Mouse (Mus musculus): ENCODE measurements around the gene Zdhhc7. TPM values are rescaled to one million over a fixed set of nuclear protein-coding genes. Genes with fewer than 3 reads are reported as not detected.
A peak's percentile ranks its signal among the peaks of the same experiment; 100 is the strongest.

Zdhhc7 gene
- total RNA-seq, 2 experiments from 2014 or later, result 33.9 to 35.9 TPM

- DNase-seq (ENCODE audit: low spot score in 2 of 2), result no peak
- no peak for TF ChIP-seq CTCF (conservative IDR thresholded peaks at IDR 0.05)
- Histone ChIP-seq H3K27ac (no peak overlapping the region), H3K4me3 (no peak overlapping the region)
Measured at GRCm38 (mm10) chr8:120111382-120111781, 10.1 kb upstream of the Zdhhc7 start.

DNA sequence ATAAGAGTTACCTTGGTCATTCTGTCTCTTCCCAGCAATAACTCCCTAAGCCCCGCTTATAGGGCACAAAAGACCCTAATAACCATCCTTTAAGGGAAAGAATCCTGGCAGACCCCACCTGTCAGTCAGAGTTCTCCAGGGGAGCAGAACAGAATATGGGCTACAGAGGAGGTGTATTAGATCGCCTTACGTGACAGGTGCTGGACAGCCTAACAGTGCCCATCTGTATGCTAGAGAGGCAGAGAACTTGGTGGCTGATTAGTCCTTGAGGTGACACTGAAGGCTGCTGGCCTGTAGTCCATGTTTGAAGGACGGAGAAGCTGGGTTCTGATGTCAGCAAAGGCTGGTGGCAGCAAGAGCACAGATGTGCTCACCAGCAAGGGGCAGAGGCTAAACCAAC lies 9.7 kb upstream of the Zdhhc7 start:
- TF ChIP-seq CTCF (conservative IDR thresholded peaks at IDR 0.05), result no peak
- Histone ChIP-seq H3K4me3 (no peak overlapping the region), H3K27ac (no peak overlapping the region)
- no peak for DNase-seq (ENCODE audit: low spot score in 2 of 2)

DNA sequence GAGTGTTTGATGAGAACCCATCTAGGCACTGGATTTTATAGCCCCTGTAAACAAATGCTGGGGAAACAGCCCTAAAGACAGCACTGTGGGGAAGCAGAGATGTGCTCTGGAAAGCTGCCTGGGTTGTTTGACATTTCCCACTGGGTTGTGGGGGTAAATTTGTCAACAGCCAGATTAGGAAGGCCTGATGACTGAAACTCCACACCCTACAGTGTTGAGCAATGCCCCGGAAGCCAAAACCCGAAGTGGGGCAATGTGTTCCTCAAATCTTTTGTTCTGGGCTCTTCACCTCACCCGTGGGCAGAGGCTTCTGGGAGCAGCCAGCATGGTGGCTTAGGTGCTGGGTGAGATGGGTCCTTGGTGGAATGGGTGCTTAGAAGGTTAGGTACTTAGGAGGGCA lies 7.9 kb upstream of the Zdhhc7 start:
- Histone ChIP-seq H3K4me3 (no peak overlapping the region), H3K27ac (0 out of 2 replicates have a peak overlapping the region, but pooled peaks have one; percentile 18)
- TF ChIP-seq CTCF (conservative IDR thresholded peaks at IDR 0.05), result no peak
- no peak for DNase-seq (ENCODE audit: low spot score in 2 of 2)

DNA sequence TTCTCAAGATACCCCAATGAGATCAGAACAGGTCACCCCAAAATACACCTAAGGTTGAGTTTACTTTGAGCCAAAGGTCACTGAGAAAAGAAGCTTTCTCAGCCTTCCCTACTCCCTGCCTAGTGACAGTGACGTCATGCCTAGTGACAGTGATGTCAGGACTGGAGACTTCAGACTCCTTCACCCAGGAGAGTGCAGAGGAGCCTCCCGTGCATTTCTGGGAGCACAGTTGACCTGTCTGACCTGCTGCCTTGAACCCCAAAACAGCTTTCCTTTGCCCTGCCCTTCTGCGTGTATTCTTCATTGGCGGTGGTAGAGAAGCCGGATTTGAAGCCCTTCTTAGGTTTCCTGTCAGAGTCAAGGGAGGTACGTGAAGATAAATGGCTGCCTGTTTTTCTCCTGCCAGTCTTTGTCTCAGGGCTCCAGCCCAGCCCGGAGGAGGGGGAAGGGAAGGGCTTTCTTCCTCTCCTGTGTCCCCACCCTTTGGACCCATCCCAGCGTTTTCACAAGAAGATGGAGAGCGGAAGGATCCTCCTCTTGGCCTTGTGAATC lies 3.5 kb upstream of the Zdhhc7 start:
- Histone ChIP-seq H3K27ac (peak overlapping the region; percentile 9; the same call in 1 of the 2 replicates), H3K4me3 (no peak overlapping the region)
- DNase-seq (ENCODE audit: low spot score in 2 of 2), result no peak
- TF ChIP-seq CTCF (conservative IDR thresholded peaks at IDR 0.05), result no peak

GRCm38 (mm10) chr8:120103916-120104315 lies 2.6 kb upstream of the Zdhhc7 start:
- no peak for TF ChIP-seq CTCF (conservative IDR thresholded peaks at IDR 0.05)
- Histone ChIP-seq H3K4me3 (no peak overlapping the region), H3K27ac (peak overlapping the region; percentile 9; the same call in 1 of the 2 replicates)
- DNase-seq (ENCODE audit: low spot score in 2 of 2), result no peak

- H3K27ac ChIP-seq, result peak overlapping the region; percentile 97
- H3K4me3 ChIP-seq, result peak overlapping the region; percentile 73
- TF ChIP-seq CTCF (conservative IDR thresholded peaks at IDR 0.05), result no peak
- DNase-seq (ENCODE audit: low spot score in 2 of 2), result no peak
Measured at GRCm38 (mm10) chr8:120100388-120101067, 754 bp downstream of the Zdhhc7 start.

GRCm38 (mm10) chr8:120096486-120096885 lies 4.8 kb downstream of the Zdhhc7 start:
- Histone ChIP-seq H3K27ac (no peak overlapping the region), H3K4me3 (no peak overlapping the region)
- no peak for DNase-seq (ENCODE audit: low spot score in 2 of 2)
- TF ChIP-seq CTCF (conservative IDR thresholded peaks at IDR 0.05), result no peak

- no peak for TF ChIP-seq CTCF (conservative IDR thresholded peaks at IDR 0.05)
- Histone ChIP-seq H3K27ac (no peak overlapping the region), H3K4me3 (no peak overlapping the region)
- no peak for DNase-seq (ENCODE audit: low spot score in 2 of 2)
Measured at GRCm38 (mm10) chr8:120094801-120095200, 6.5 kb downstream of the Zdhhc7 start.

DNA sequence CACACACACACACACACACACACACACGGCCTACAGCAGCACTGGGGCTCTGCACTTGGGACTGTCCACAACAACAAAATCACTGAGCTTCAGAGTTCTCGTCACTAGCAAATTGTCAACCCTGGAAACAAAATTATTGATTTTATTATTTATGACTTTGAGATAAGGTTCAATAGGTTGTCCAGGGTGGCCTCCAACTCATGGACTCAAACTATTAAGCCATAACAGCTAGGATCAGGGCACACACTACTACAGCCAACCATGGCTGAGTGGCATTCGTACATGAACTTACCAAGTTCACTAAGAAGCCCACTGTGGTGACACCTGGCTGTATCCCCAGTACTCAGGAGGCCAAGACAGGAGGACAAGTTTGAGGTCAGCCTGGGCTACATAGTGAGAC lies 8.2 kb downstream of the Zdhhc7 start:
- no peak overlapping the region for H3K4me3 ChIP-seq
- TF ChIP-seq CTCF (conservative IDR thresholded peaks at IDR 0.05), result no peak
- DNase-seq (ENCODE audit: low spot score in 2 of 2), result no peak
- no peak overlapping the region for H3K27ac ChIP-seq

GRCm38 (mm10) chr8:120091032-120091431 lies 10.2 kb downstream of the Zdhhc7 start:
- no peak for TF ChIP-seq CTCF (conservative IDR thresholded peaks at IDR 0.05)
- Histone ChIP-seq H3K27ac (no peak overlapping the region), H3K4me3 (no peak overlapping the region)
- DNase-seq (ENCODE audit: low spot score in 2 of 2), result no peak

- TF ChIP-seq CTCF (conservative IDR thresholded peaks at IDR 0.05), result no peak
- DNase-seq (ENCODE audit: low spot score in 2 of 2), result no peak
- no peak overlapping the region for H3K27ac ChIP-seq
- no peak overlapping the region for H3K4me3 ChIP-seq
Measured at GRCm38 (mm10) chr8:120089511-120089910, 11.8 kb downstream of the Zdhhc7 start.

DNA sequence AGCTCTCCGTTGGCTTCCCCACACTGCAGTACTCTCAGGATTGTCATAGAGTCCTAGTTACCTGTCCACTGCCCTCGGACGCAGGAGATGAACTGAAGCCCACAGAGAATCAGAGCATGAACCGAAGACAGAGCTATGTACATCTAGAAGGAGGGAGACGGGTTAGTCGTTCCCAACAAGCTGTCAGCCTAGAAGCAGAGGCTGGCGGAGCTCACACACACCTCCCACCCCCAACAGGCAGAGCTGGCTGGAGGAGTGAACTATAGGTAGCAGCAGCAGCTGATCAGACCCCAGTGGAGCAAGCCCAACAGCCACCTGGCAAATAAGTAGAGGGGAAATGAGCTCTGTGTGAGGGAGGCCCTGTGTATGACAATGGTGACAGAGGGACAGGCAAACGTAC lies 16.5 kb downstream of the Zdhhc7 start:
- TF ChIP-seq CTCF (conservative IDR thresholded peaks at IDR 0.05), result peak; percentile 13; the same call in 1 of the 2 replicates
- Histone ChIP-seq H3K4me3 (no peak overlapping the region), H3K27ac (no peak overlapping the region)
- no peak for DNase-seq (ENCODE audit: low spot score in 2 of 2)

DNA sequence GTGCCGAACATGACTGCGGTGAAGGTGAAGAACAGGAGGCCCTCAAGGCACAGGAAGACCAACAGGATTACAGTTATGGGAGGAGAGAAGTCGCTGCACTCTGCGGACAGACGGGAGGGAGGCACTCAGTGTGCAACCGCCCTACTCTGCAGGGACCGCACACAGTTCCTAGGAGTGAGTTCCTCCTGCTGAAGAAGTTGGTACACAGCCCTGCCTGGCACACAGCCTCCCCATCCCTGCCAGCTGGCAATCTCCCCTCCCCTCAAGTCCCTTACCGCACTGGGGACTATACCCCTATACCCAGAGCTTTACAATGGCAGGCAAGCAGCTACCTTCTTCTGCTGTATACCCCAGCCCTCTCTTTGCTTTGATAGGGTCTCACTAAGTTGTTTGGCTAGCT lies 18.0 kb downstream of the Zdhhc7 start:
- Histone ChIP-seq H3K4me3 (no peak overlapping the region), H3K27ac (no peak overlapping the region)
- no peak for TF ChIP-seq CTCF (conservative IDR thresholded peaks at IDR 0.05)
- DNase-seq (ENCODE audit: low spot score in 2 of 2), result peak in 1 of 2 experiments; percentile 23

- Histone ChIP-seq H3K4me3 (no peak overlapping the region), H3K27ac (no peak overlapping the region)
- no peak for DNase-seq (ENCODE audit: low spot score in 2 of 2)
- no peak for TF ChIP-seq CTCF (conservative IDR thresholded peaks at IDR 0.05)
Measured at GRCm38 (mm10) chr8:120079361-120079760, 21.9 kb downstream of the Zdhhc7 start.
